Mouse (Mus musculus) gastrocnemius, postnatal 25 days (tissue): ENCODE data around the gene Naa50. TPM values are rescaled to one million over a fixed set of nuclear protein-coding genes. Genes with fewer than 3 reads are reported as not detected.

Source experiments
- DNase-seq: peaks from one replicate; pipeline ENCODE4 v3.0.0; 2022
- long read RNA-seq, 2 experiments: library from polyadenylated mRNA; stranded (forward); transcript quantifications; one replicate each; pipeline ENCODE4 v2.0.0; 2021
- total RNA-seq, 2 experiments: library from RNA; stranded (reverse); gene quantifications; 1 replicate in 1 of 2; 2 replicates in 1 of 2; pipeline ENCODE4 v1.2.3; 2021

The Naa50 gene
- 100 to 1,000 TPM; 138 to 160 TPM for total RNA-seq
- long read RNA-seq, experiment 1, full-length matches to known transcripts: 87 of 123 reads
- long read RNA-seq, experiment 1, partial matches to known transcripts: 3 of 123 reads
- long read RNA-seq, experiment 1, other reads (novel, unspliced or antisense): 33 of 123 reads
- long read RNA-seq, experiment 2, full-length matches to known transcripts: 116 of 139 reads
- long read RNA-seq, experiment 2, partial matches to known transcripts: 1 of 139 reads
- long read RNA-seq, experiment 2, other reads (novel, unspliced or antisense): 22 of 139 reads

DNA sequence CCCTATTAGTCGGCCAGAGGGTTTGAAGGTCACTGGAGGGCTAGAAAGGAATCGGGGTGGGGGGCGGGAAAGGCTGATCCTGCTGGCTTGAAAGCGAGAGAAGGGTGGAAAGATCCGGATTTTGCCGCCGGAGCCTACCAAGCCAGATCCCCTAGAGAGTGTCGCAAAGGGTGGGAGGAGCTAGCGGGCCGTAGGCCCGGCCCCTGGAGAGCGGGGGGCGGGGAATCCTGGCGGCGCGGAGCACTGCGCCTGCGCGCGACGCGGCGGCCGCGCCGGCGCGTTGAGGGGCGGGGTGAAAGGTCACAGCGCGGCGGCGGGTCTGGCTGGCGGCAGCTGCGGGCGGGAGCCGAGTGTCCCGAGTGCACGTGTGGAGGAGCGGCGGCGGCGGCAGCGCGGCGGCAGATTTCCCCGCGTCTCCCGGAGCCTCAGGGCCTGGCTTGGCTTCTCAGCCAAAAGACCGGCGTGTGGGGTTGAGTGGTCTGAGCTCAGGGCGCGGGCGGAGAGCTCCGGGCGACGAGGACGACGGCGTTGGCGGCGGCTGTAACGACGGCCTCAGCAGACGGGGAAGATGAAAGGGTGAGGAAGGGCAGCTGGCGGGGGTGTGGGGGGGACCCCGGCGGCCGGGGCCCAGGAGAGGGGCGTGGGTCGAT lies at the start of gene Naa50, which contains the start of gene Atp6v1a:
Gene Naa50, plus strand, starts transcription at position 295 of the 650 bp plus-strand sequence.
Gene Atp6v1a, minus strand, starts transcription at position 170 of the 650 bp plus-strand sequence.
- peak; percentile 92 for DNase-seq

GRCm38 (mm10) chr16:44099377-44099776 lies 40.3 kb upstream of the Naa50 start:
- no peak for DNase-seq

DNA sequence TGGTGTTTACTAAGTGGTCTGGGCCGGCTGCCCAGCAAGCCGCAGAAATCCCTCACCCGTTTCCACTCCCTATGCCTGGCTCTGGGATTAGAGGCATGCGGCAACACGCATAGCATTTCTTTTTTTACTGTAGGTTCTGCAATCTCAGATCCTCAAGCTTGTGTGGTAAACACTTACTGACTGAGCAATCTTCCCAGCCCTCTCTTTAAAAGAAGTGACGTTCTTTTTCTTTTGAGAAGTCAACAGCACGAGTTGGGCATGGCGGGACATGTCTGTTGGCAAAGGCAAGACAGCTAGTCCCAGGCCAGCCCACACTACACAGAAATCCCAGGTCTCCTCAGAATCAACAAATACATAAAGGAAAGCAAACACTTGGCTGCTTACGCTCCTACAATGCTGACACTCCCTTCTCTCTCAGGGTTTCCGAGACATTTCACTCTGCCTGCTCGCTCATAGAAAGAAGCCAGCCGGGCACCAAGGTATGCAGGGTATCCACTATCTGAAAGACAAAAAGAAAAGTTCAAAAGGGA lies 38.4 kb upstream of the Naa50 start:
- no peak for DNase-seq

DNA sequence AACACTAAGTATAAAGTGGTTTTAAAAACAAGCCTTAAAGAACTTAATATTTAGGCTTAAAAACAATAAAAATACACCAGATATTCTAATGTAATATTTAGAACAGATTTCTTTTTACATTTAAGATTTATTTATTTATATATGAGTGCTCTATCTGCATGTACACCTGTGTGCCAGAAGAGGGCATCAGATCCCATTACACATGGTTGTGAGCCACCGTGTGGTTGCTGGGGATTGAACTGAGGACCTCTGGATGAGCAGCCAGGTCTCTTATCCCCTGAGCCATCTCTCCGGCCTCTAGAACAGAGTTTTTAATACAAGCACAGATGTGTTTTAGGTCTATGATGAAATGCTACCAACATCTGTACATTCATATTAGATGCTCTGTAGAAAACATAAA lies 36.7 kb upstream of the Naa50 start:
- DNase-seq: no peak

DNA sequence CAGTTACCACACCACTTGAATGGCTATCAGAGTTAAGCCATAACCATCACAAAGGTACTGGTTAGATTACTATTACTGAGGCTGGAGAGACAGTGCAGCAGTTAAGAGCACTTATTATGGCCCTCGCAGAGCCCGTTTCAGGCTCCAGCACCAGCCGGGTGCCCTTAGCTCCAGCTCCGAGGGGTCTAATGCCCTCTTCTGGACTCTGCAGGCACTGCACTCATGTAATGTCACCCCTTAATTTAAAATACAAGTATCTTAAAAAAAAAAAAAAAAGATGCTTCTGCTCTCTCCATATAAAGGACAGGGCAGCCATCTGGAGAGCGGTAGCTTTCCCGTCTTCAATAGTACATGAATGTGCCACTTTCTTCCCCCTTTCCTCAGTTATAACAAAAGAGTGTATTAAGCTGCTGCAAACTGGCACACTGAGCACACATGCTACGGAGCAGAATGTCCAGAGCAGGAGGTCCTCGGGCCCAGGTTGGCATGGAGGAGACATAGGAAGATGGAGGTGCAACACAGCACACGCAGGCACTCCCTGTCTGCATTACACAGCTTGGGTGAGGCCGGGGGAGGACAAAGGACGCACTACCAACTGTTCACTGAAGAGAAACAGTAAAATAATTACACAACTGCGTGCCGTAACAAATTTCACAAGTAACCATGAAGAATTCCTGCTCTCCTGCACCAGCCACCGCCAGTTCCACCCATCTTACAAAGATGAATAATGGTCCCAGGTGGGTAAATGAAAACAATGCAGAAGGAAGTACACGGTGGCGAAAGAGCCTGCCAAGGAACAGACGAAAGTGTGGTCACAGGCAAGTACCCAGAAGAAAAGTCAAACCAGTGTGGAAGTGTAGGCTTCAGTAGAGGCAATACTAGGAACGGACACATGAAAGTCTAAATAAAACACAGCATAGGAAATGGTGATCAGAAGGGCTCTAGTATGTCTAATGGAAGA lies 35.5 kb upstream of the Naa50 start:
- DNase-seq: no peak

- no peak for DNase-seq
Observed at GRCm38 (mm10) chr16:44105211-44105610, 34.4 kb upstream of the Naa50 start.

DNA sequence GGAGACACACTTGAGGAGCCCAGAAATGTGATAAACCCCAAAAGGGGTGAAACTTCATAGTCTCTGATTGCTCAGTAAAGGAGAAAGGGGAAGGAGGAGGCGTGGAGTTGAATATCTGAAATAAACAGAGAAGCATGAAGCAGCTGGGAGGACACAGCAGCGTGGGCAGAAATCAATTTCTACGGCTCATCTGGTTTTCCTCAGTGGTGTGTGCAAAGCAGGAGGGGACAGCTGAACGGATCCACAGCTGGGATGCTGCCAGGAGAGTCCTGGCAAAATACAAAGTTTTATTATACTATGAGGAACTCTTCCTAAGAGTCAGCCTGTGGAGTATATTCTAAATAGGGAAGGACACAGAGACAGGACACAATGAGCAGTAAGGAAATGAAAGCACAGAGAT lies 30.6 kb upstream of the Naa50 start:
- no peak for DNase-seq

- DNase-seq: no peak
Observed at GRCm38 (mm10) chr16:44119753-44120501, 19.7 kb upstream of the Naa50 start.

- no peak for DNase-seq
Observed at GRCm38 (mm10) chr16:44122122-44122521, 17.5 kb upstream of the Naa50 start.

- no peak for DNase-seq
Observed at GRCm38 (mm10) chr16:44122574-44122973, 17.1 kb upstream of the Naa50 start.

- no peak for DNase-seq
Observed at GRCm38 (mm10) chr16:44122982-44123725, 16.5 kb upstream of the Naa50 start.

GRCm38 (mm10) chr16:44123786-44124185 lies 15.8 kb upstream of the Naa50 start:
- no peak for DNase-seq

DNA sequence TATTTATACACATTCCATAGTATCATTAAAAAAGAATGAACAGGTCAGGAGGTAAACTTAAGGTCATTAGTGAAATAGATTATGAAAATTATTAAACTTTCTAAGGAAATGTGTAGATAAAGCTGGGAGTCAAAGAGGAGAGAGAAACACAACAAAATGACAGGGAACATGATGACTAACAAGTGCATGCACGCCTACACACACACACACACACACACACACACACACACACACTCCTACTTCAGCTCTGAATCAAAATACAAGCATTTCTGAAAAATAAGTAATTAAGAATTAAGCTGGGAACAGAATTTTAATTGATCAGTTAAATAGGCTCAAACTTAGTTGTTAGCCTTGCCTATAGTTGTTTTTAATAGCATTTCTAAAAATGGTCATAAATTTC lies 14.9 kb upstream of the Naa50 start:
- no peak for DNase-seq

DNA sequence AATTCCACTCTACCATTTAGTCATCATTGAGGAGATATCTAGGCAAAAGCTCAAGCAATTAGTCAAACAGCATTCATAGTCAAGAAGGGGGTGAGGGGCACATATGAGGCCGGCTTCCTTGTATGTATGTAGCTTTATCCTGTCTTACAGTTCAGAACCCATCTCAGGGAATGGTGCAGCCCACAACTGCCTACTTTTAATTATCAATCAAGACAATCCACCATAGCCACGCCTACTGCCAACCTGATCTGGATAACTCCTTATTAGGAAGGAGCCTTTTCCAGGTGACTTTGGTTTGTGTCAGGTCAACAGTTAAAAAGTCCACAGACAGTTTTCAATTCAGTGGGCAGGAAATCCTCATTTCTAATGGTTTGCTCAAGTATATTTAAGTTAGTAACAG lies 14.2 kb upstream of the Naa50 start:
- DNase-seq: no peak

DNA sequence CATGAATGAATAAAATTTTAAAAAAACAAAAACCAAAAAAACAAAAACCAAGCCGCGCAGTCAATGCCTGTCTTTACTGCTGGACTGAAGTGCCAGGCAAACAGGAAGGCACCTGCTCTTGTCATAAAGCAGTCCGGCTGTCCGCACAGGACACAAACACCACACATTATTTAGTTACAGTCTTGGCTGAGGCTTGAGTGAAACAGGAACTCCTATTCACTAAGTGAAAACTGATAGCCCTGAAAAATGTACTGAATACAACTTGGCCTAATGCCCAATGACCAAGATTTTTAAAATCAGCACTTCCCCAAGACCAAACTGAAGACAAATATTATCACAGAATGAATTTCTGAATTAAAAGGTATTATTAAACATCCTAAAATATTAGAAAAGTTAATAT lies 13.2 kb upstream of the Naa50 start:
- DNase-seq: no peak

GRCm38 (mm10) chr16:44132300-44132699 lies 7.3 kb upstream of the Naa50 start:
- no peak for DNase-seq

- no peak for DNase-seq
Observed at GRCm38 (mm10) chr16:44133187-44133586, 6.4 kb upstream of the Naa50 start.

DNA sequence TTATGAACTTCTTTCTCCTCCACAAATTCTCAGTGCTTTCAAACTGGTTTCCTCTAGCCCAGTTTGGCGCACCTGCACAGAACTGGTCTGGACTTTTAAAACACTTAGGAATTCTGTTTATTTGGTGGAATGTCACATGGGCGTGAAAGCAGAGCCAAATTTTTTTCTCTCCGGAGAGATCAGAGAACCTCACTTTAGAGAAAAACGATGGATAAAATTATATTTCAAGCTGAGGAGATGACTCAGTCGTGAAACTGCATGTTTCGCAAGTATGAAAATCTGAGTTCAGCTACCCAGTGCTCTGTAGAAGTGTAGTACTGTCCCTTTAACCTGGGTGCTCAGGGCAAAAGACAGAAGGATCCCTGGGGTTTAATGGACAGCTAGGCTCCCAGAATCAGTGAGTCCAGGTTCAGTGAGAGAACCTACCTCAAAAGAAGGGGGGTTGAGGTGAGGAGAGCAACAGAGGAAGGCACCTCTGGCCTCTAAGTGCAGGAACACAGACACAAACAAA lies 3.1 kb upstream of the Naa50 start:
- peak; percentile 18 for DNase-seq

DNA sequence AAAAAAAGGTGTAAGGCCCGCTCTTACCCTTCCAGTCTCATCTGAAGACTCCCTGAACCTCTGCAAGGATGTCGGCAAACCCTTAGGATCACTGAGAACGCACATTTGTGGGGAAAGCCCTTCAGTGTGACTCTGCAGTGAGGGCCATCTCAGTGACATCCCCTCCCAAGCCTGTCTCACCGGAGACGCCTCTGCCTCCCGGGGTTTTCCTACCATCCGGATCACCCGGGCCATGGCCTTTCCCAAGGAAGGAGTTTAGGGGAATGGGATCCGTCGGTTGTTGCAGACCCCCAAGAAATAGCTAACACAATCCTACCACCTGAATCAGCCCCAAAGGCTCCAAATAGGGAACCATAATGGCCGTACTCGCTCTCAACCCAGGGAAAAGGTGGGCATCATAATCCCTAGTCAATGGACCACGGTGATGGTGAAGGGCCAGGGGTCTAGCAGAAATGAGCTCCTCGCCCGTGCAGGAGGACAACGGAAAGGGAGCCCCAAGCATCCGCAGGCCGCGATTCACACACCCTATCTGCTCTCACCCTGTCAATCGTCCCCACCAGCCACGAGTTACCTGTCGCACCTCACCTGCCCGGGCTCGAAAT lies 1.2 kb upstream of the Naa50 start:
- DNase-seq: peak; percentile 15

- peak; percentile 88 for DNase-seq
Observed at GRCm38 (mm10) chr16:44138979-44139535, 573 bp upstream of the Naa50 start.
